Mouse (Mus musculus) heart, embryonic 12.5 days (tissue): ENCODE measurements around the gene Mblac2. TPM values are rescaled to one million over a fixed set of nuclear protein-coding genes. Genes with fewer than 3 reads are reported as not detected.

Experiments used
- ATAC-seq: fragments of 200-750 bp; cut with Nextera tagmentation; 2 replicates; pipeline ENCODE4 v1.8.0; 2017; ENCODE audit warnings: moderate TSS enrichment, moderate library complexity; ENCODE audit not compliant: insufficient number of reproducible peaks, low FRiP score
- H3K27ac ChIP-seq: fragments of 300-500 bp; sonication (generic); 2 replicates; pipeline ENCODE4 v1.5.1; 2016; ENCODE audit warnings: mild to moderate bottlenecking, moderate library complexity; ENCODE audit not compliant: poor library complexity, severe bottlenecking
- H3K27me3 ChIP-seq: fragments of 300-500 bp; sonication (generic); replicated peaks from 2 replicates; pipeline ENCODE4 v1.6.1; 2016; ENCODE audit warnings: mild to moderate bottlenecking, moderate library complexity
- H3K36me3 ChIP-seq: fragments of 300-500 bp; sonication (generic); 2 replicates; pipeline ENCODE4 v1.6.1; 2016; ENCODE audit warnings: mild to moderate bottlenecking, moderate library complexity
- H3K4me1 ChIP-seq: fragments of 300-500 bp; sonication (generic); replicated peaks from 2 replicates; pipeline ENCODE4 v1.6.1; 2016; ENCODE audit warnings: mild to moderate bottlenecking
- H3K4me2 ChIP-seq: fragments of 300-500 bp; sonication (generic); 2 replicates; pipeline ENCODE4 v1.6.1; 2016; ENCODE audit warnings: mild to moderate bottlenecking, moderate library complexity
- H3K4me3 ChIP-seq: fragments of 300-500 bp; sonication (generic); 2 replicates; pipeline ENCODE4 v1.5.1; 2016; ENCODE audit warnings: mild to moderate bottlenecking
- H3K9ac ChIP-seq: fragments of 300-500 bp; sonication (generic); 2 replicates; pipeline ENCODE4 v1.6.1; 2016; ENCODE audit warnings: mild to moderate bottlenecking, moderate library complexity
- H3K9me3 ChIP-seq: fragments of 300-500 bp; sonication (generic); replicated peaks from 2 replicates; pipeline ENCODE4 v1.6.1; 2016; ENCODE audit warnings: mild to moderate bottlenecking, moderate library complexity
- WGBS: fragments of 180-500 bp; shearing (Covaris S2); methylation state at CpG from one replicate; pipeline ENCODE4 v1.1.7; 2016; 5-methylcytosine and 5-hydroxymethylcytosine counted together
- polyA plus RNA-seq: library from polyadenylated mRNA; unstranded; fragments of >200 nt; fragmentation: Nextera tagmentation; extraction: Ambion mirVana; gene quantifications from 2 replicates; pipeline ENCODE4 v1.2.1, GENCODE M21; 2016

The Mblac2 gene
- 4.8 and 5.0 TPM in 2 replicates for polyA plus RNA-seq

DNA sequence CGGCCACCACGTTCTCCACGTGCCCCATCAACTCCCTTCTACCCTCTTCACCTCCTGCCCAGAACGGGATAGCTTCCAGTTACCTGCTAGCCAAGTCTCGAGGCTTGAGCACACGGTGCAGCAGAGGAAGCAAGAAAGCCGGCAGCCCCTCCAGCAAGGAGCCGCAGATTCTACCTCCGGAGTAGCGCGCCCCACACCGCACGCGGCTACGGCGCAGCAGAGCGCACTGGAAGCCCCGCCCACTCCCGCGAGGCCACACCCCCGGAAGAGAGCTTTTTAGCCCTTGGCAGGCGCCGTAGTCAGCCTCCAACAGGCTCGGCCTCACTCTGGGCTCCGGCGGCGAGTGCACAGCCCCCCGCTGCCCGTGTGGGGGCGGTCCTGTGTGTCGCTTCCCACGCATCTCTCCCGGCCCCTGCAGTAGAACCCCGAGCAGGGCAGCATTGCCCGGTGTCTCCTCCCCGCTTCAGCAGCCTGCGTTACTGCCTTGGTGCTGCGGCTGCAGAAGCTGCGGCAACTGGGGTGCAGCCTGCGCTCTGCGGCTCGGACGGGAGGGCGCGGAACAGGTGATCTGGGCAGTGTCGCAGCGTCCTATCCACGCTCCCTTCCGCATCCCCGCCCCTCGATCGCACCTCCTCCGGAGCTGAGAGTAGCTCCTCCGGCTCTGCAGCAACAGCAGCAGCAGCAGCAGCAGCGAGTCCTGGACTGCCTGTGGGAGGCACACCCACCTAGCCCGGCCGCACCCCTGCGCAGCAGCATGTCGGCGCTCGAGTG, at the start of gene Mblac2, which contains the start of gene Polr3g:
Gene Mblac2, plus strand, starts transcription at position 567 of the 771 bp plus-strand sequence.
Gene Polr3g, minus strand, starts transcription at position 239 of the 771 bp plus-strand sequence.
- peak within 1 kb of the TSS; percentile 77 for H3K4me3 ChIP-seq
- no peaks in the 10 kb centered on the region for H3K36me3 ChIP-seq
- H3K9me3 ChIP-seq, result no peaks in the 10 kb centered on the region
- H3K4me2 ChIP-seq, result peak within 1 kb of the TSS; percentile 97
- WGBS, result under 1% methylated on average over 61 of the region's 61 CpGs
- peak within 1 kb of the TSS; percentile 87 for H3K27ac ChIP-seq
- H3K27me3 ChIP-seq, result no peaks in the 10 kb centered on the region
- H3K4me1 ChIP-seq, result peaks cover 24% of the 10 kb centered on the region
- peak within 1 kb of the TSS; percentile 84 for H3K9ac ChIP-seq
- ATAC-seq, result peak; percentile 97

DNA sequence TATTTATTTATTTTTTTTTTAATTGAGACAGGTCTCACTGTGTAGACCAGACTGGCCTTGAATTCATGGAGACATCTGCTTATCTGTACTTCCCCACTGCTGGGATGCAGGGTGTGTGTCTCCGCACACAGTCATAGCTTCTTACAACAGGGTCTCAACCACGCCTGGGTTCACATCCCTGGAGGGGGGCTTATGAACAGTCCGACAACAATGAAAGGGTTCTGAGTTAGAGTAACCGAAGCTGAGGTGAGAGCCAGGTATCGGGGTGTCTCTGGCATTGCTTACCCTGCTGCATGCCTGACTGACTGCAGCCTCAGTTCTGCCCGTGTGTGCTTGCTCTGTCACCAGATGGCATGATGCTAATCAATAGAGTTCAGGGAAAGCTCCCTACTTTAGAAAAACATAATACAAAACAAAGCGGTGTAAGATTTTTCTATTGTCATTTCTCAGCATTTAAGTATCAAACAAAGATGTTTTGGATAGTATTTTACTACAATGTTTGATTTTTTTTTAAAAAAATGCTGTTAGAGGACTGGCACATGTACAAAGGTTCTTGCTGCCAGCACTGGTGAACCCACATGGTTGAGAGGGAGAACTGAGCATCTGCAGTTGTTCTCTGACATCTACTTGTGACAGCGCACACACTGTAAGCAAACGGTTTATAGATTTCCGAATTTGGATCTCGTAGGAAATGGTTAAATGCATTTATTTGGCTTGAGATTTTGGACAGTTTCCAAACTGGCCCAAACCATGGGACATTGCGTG, 47.4 kb upstream of the Mblac2 start:
- no peaks in the 10 kb centered on the region for H3K9me3 ChIP-seq
- H3K36me3 ChIP-seq, result peaks cover 46% of the 10 kb centered on the region
- no peak overlapping the region for H3K9ac ChIP-seq
- H3K27me3 ChIP-seq, result no peaks in the 10 kb centered on the region
- no peak overlapping the region for H3K4me2 ChIP-seq
- H3K4me3 ChIP-seq, result no peak overlapping the region
- 84% methylated on average over 12 of the region's 12 CpGs for WGBS
- H3K4me1 ChIP-seq, result peaks cover 13% of the 10 kb centered on the region
- no peak for ATAC-seq
- H3K27ac ChIP-seq, result no peak overlapping the region

DNA sequence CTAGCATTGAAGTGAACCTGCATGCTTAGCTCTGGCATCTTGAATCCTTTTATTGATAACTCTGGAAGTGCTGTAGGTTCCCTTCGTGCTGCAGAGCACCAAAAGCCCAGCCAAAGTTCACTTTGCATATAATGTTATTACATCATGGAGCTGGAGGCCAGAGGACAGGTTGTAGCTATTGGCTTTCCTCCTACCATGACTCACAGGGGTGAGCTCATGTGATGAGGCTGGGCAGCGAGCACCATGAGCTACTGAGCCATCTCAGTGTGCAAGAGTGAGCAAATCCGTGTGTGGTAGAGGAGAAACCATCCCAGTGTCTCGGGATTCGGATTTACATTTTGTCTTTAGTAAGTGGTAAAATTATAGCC, 46.8 kb upstream of the Mblac2 start:
- no peaks in the 10 kb centered on the region for H3K9me3 ChIP-seq
- H3K4me1 ChIP-seq, result peaks cover 10% of the 10 kb centered on the region; the same call in 1 of the 2 replicates
- no peak overlapping the region for H3K27ac ChIP-seq
- H3K9ac ChIP-seq, result no peak overlapping the region
- ATAC-seq, result no peak
- H3K27me3 ChIP-seq, result no peaks in the 10 kb centered on the region
- H3K36me3 ChIP-seq, result peaks cover 51% of the 10 kb centered on the region
- H3K4me2 ChIP-seq, result no peak overlapping the region
- WGBS, result 83% methylated on average over 5 of the region's 5 CpGs
- H3K4me3 ChIP-seq, result no peak overlapping the region

DNA sequence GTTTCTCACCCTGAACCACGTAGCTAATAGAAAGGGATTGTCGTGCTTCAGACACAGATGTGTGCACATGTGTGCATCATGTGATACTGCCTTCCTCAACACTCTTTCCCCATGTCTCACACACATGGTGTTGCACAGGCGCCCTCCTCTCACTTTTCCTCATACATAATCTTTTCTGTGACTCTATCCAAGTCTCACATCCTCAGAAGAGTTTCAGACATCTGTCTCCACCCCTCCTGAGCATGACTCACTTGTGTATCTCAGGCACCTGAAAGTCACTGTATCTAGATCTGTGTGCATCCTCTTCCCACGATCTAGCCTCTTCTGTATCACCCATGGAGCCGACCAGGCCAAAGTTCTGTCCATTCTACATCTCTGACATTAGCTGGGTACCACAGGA, 43.4 kb upstream of the Mblac2 start:
- Histone ChIP-seq H3K9ac (no peak overlapping the region), H3K27me3 (no peaks in the 10 kb centered on the region), H3K4me3 (no peak overlapping the region), H3K9me3 (no peaks in the 10 kb centered on the region), H3K4me2 (no peak overlapping the region), H3K27ac (no peak overlapping the region), H3K36me3 (peaks cover 49% of the 10 kb centered on the region), H3K4me1 (peaks cover 5% of the 10 kb centered on the region; the same call in 1 of the 2 replicates)
- no peak for ATAC-seq
- WGBS, result 87% methylated on average over 5 of the region's 5 CpGs

DNA sequence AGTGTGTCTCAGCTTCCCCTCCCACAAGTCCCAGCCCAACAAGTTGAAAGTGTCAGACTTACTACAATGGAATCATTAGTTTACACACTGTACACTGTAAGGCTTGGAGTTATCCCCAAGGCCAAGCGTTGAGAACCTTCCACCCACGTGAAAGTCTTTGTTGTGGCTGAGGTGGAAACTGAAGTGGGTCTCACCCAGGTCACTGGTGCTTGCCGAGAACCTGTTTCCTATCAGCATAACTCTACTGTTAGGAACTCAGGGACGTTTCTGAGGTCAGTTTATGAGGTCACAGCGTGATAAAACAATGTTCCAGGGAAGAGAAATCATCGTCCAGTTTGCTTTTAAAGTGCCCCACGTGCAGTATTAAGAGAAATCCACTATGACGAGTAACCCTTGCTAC, 35.8 kb upstream of the Mblac2 start:
- Histone ChIP-seq H3K9ac (no peak overlapping the region), H3K4me1 (no peaks in the 10 kb centered on the region), H3K36me3 (peaks cover 43% of the 10 kb centered on the region), H3K9me3 (no peaks in the 10 kb centered on the region), H3K27me3 (no peaks in the 10 kb centered on the region), H3K4me3 (no peak overlapping the region), H3K4me2 (no peak overlapping the region), H3K27ac (no peak overlapping the region)
- ATAC-seq, result no peak
- WGBS, result 78% methylated on average over 8 of the region's 8 CpGs

DNA sequence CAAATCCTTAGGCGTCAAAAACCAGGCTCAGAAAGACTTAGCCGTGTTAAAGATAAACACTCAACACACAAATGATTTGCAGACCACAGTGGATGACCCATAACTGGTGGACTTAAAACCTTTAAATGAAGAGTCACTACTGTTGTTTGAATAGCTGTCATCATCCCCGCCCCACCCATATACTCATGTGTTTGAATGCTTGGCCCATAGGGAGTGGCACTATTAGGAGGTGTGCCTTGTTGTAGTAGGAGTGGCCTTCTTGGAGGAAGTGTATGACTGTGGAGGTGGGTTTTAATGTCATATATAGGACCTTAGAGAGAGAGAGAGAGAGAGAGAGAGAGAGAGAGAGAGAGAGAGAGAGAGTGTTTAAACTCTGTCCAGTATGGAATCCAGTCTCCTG, 28.0 kb upstream of the Mblac2 start:
- H3K4me1 ChIP-seq, result peaks cover 2% of the 10 kb centered on the region; the same call in 1 of the 2 replicates
- H3K36me3 ChIP-seq, result peaks cover 32% of the 10 kb centered on the region
- no peak overlapping the region for H3K4me2 ChIP-seq
- WGBS, result 85% methylated on average over 3 of the region's 3 CpGs
- no peaks in the 10 kb centered on the region for H3K27me3 ChIP-seq
- H3K9ac ChIP-seq, result no peak overlapping the region
- ATAC-seq, result no peak
- no peak overlapping the region for H3K27ac ChIP-seq
- H3K4me3 ChIP-seq, result no peak overlapping the region
- H3K9me3 ChIP-seq, result no peaks in the 10 kb centered on the region

DNA sequence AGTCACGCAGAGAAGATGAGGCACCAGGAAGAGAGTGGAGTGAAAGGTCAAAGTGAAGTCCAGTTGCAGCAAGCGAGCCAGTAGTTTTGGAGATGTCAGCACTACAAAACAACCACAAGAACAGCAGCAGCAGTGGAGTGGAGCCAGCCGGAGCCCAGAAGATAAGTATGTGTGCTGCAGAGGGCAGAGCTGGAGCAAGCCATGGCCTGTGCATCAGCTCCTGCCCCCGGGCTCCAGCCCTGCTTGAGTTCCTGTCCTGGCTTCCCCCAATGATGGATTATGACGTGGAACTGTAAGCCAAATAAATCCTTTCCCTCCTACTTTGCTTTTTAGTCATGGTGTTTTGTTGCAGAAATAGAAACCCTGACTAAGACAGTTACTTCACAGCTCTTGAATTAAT, 26.9 kb upstream of the Mblac2 start:
- peaks cover 31% of the 10 kb centered on the region for H3K36me3 ChIP-seq
- no peak overlapping the region for H3K4me3 ChIP-seq
- H3K9me3 ChIP-seq, result no peaks in the 10 kb centered on the region
- H3K27ac ChIP-seq, result no peak overlapping the region
- 69% methylated on average over 5 of the region's 5 CpGs for WGBS
- H3K4me1 ChIP-seq, result peaks cover 2% of the 10 kb centered on the region; the same call in 1 of the 2 replicates
- H3K4me2 ChIP-seq, result no peak overlapping the region
- ATAC-seq, result no peak
- no peaks in the 10 kb centered on the region for H3K27me3 ChIP-seq
- no peak overlapping the region for H3K9ac ChIP-seq

DNA sequence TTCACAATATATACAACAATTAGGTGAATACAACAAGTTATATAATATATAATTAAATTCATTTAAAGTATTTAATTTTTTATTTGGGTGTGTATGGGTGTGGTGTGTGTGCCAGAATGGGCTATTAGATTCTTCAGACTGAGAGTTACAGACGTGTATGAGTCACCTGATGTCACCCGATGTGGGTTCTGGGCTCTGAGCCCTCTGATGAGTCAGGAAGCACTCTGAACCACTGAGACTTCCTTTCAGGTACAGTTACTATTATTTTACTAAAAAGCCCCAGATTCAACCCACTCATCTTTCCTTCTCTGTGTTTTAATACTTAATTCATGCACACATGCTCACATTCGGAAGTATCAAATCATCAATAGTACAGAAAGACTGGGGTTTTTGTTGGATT, 26.3 kb upstream of the Mblac2 start:
- no peak overlapping the region for H3K4me2 ChIP-seq
- H3K36me3 ChIP-seq, result peaks cover 31% of the 10 kb centered on the region
- no peak overlapping the region for H3K9ac ChIP-seq
- no peak overlapping the region for H3K4me3 ChIP-seq
- no peak overlapping the region for H3K27ac ChIP-seq
- H3K27me3 ChIP-seq, result no peaks in the 10 kb centered on the region
- WGBS, result 83% methylated on average over 3 of the region's 3 CpGs
- H3K9me3 ChIP-seq, result no peaks in the 10 kb centered on the region
- ATAC-seq, result no peak
- H3K4me1 ChIP-seq, result peaks cover 2% of the 10 kb centered on the region; the same call in 1 of the 2 replicates

DNA sequence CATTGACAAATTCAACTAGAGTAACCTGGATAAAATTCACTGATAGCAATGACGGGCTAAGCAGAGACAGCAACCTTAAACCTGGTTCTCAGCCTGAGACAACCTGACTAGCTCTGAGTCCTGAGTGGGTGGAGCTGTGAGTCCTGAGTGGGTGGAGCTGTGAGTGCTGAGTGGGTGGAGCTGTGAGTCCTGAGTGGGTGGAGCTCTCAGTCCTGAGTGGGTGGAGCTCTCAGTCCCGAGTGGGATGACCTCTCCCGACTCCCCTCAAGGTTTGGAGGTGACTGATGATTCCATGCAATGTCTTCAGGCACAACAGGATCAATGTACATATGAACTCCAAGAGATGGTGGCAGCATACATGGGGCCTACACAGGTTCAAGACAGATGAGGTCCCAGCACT, 21.6 kb upstream of the Mblac2 start:
- Histone ChIP-seq H3K27ac (no peak overlapping the region), H3K9me3 (no peaks in the 10 kb centered on the region), H3K36me3 (peaks cover 20% of the 10 kb centered on the region), H3K4me2 (no peak overlapping the region), H3K9ac (no peak overlapping the region), H3K4me1 (peaks cover 12% of the 10 kb centered on the region), H3K27me3 (no peaks in the 10 kb centered on the region), H3K4me3 (no peak overlapping the region)
- WGBS, result 87% methylated on average over 3 of the region's 3 CpGs
- peak; percentile 60; the same call in 1 of the 2 replicates for ATAC-seq

DNA sequence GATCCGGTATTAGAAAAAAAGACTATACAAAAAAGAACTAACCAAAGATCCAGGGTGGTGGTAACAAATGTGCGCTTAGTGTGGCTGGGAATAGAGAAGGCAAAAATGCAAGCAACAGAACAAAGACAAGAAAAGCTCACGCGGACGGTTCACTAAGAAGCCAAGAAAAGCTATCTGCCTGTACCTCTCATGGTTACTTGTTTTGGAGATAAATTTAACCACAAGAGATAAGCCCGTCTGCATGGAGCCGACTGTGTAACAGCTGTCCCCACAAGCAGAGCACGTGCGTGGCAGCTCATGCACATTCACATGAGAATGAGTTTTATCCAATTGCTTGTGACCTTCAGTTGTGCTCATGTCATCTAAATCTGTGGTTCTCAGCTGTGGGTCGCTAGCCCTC, 20.7 kb upstream of the Mblac2 start:
- Histone ChIP-seq H3K9me3 (no peaks in the 10 kb centered on the region), H3K4me2 (peak overlapping the region; percentile 14; the same call in 1 of the 2 replicates), H3K27ac (peak overlapping the region; percentile 26), H3K36me3 (peaks cover 19% of the 10 kb centered on the region), H3K9ac (no peak overlapping the region), H3K4me3 (no peak overlapping the region), H3K27me3 (no peaks in the 10 kb centered on the region), H3K4me1 (peaks cover 12% of the 10 kb centered on the region)
- WGBS, result 20% methylated on average over 10 of the region's 10 CpGs
- ATAC-seq, result peak; percentile 72; the same call in 1 of the 2 replicates

DNA sequence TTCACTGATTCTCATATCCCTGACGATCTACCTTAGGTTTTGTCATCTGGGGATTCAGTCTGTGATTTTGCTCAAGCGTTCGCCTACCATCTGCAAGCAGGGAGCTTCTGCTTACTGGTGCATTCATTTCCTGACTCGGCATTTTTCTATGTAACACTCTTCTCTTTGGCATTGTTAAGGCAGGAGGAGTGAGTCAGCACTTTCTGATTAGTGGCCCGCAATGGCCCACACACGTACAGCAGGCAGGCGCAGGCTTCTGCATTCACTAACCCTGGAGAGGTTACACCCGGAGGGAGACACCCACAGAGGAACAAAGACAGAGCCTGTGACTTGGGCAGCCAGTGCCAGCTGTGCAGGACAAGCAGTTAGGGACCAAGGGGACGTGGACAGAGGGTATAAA, 19.5 kb upstream of the Mblac2 start:
- no peaks in the 10 kb centered on the region for H3K9me3 ChIP-seq
- H3K36me3 ChIP-seq, result peaks cover 18% of the 10 kb centered on the region; the same call in 1 of the 2 replicates
- no peak overlapping the region for H3K4me3 ChIP-seq
- ATAC-seq, result peak; percentile 91
- no peaks in the 10 kb centered on the region for H3K27me3 ChIP-seq
- peak overlapping the region; percentile 14; the same call in 1 of the 2 replicates for H3K27ac ChIP-seq
- 38% methylated on average over 9 of the region's 9 CpGs for WGBS
- H3K9ac ChIP-seq, result no peak overlapping the region
- H3K4me1 ChIP-seq, result peaks cover 12% of the 10 kb centered on the region
- H3K4me2 ChIP-seq, result 0 out of 2 replicates have a peak overlapping the region, but pooled peaks have one; percentile 3
